Mouse (Mus musculus): ENCODE data around the gene Bcl11b. TPM values are rescaled to one million over a fixed set of nuclear protein-coding genes. Genes with fewer than 3 reads are reported as not detected.
A peak's percentile ranks its signal among the peaks of the same experiment; 100 is the strongest.

Gene Bcl11b
- polyA plus RNA-seq, 1 experiment from 2014 or later = 33.7 TPM

DNA sequence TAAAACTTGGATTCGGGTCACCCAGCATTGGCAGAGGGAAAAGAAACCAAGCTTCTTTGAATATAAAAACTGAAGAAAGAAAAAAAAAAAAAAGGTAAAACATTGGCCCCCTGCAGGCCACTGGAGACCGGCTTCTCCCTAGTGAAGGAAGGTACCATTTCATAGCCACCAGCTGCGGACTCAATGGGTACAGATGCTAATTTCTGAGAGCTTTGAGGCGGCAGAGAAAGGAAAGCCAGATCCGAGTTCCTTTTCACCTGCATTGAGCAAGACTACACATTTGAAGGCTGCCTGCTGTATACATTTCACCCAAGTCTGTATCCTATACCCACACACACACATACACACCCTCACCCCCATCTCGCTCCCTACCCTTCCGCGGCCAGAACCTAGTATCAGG is 26.3 kb downstream of the Bcl11b start:
- no peak for ATAC-seq (replicated peaks)
- 25% methylated on average over 8 of the region's 8 CpGs for WGBS
- no peaks in the 10 kb centered on the region for H3K36me3 ChIP-seq (replicated peaks)
- peak overlapping the region; percentile 66 for H3K27ac ChIP-seq
- H3K9me3 ChIP-seq = no peaks in the 10 kb centered on the region
- H3K4me1 ChIP-seq = peaks cover 93% of the 10 kb centered on the region
- peak overlapping the region; percentile 47 for H3K4me2 ChIP-seq
- 0 out of 2 replicates have a peak, but pooled peaks cover 3% of the 10 kb centered on the region for H3K27me3 ChIP-seq (replicated peaks)
- peak overlapping the region; percentile 22; the same call in 1 of the 2 replicates for H3K4me3 ChIP-seq
- peak overlapping the region; percentile 25; the same call in 1 of the 2 replicates for H3K9ac ChIP-seq

DNA sequence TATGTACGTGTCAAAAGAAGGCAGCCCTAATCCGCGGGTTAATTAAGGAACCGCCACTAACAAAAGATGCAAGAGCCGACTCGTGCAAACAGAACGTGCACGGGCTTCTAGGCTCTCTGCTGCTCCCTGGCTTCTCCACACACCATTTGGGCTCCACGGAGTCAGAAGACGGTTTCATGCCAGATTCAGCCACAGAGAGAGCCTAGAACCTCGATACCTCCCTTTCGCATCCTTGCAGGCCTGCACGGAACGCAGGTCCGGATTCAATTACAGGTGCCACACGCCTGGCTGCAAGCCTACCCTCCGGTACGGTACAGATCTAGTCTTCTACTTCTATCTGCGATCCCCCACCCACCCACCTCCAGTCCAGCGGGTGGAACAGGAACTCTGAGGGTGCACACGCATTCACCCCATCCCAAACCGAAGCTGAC is 26.8 kb downstream of the Bcl11b start:
- no peaks in the 10 kb centered on the region for H3K9me3 ChIP-seq
- peak overlapping the region; percentile 47 for H3K4me2 ChIP-seq
- H3K9ac ChIP-seq = peak overlapping the region; percentile 25
- H3K36me3 ChIP-seq (replicated peaks) = no peaks in the 10 kb centered on the region
- peak overlapping the region; percentile 66 for H3K27ac ChIP-seq
- 0 out of 2 replicates have a peak, but pooled peaks cover 3% of the 10 kb centered on the region for H3K27me3 ChIP-seq (replicated peaks)
- ATAC-seq (replicated peaks) = no peak
- peak overlapping the region; percentile 22 for H3K4me3 ChIP-seq
- H3K4me1 ChIP-seq = peaks cover 95% of the 10 kb centered on the region
- 10% methylated on average over 22 of the region's 22 CpGs for WGBS

DNA sequence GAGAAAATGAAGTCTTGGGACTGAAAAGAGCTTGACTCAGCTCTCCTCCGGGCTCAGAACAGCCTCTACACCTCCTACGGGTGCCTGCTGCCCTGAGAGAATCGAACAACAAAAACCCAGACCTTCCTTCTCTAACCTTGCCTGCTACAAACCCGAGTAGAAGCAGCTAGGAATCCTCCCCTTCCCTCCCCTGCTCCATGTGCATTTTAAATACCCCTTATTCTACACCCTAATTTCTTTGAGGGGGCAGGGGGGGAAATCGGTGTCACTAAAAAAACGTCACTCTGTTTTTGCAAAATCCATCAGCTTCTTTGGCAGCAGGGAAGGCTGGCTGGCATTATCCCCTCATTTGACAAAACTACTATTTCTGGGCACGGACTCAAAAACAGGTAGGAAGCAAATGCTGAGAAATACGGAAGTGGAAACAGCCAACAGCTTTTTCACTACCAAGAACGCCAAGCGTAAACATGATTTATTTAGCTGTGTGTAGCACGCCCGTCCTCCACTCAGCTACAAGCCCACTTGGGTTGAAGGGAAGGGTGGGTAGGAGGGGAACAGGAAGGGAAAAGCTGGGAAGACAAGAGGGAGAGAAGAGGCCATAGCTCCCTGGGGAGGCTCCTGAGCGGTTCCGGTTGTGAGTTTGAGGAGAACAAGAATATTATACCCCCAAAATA is 27.4 kb downstream of the Bcl11b start:
- ATAC-seq (replicated peaks) = no peak
- no peaks in the 10 kb centered on the region for H3K36me3 ChIP-seq (replicated peaks)

DNA sequence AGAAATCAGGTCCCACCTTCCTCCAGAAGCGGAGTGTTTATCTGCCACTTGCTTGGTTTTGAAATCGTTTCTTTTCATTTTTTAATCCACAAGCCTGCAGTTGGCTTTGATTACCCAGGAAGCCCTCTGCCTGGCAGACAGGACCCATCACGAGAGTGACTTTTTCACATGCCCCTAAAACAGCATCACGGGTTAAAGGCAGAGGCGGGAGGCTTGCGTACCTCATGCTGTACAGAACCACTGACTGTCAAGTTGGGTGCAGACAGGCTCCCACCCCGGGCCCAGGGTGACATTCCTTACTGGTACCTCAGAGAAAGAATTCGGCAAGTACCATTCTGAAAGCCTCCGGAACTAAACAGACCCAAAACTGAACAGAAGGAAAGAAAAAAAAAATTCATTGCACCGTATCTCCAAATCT is 27.9 kb downstream of the Bcl11b start:
- H3K9me3 ChIP-seq = no peaks in the 10 kb centered on the region
- no peak for ATAC-seq (replicated peaks)
- WGBS = 55% methylated on average over 10 of the region's 10 CpGs
- no peaks in the 10 kb centered on the region for H3K36me3 ChIP-seq (replicated peaks)
- peak overlapping the region; percentile 66 for H3K27ac ChIP-seq
- H3K4me2 ChIP-seq = peak overlapping the region; percentile 47
- peaks cover 93% of the 10 kb centered on the region for H3K4me1 ChIP-seq
- H3K27me3 ChIP-seq (replicated peaks) = 0 out of 2 replicates have a peak, but pooled peaks cover 3% of the 10 kb centered on the region
- no peak overlapping the region for H3K9ac ChIP-seq
- H3K4me3 ChIP-seq = no peak overlapping the region

More for the DNA sequence above, 27.4 kb downstream of the Bcl11b start:
- H3K27ac ChIP-seq = peak overlapping the region; percentile 66
- H3K4me3 ChIP-seq = peak overlapping the region; percentile 22
- H3K27me3 ChIP-seq (replicated peaks) = 0 out of 2 replicates have a peak, but pooled peaks cover 3% of the 10 kb centered on the region
- peak overlapping the region; percentile 25 for H3K9ac ChIP-seq
- WGBS = 13% methylated on average over 14 of the region's 14 CpGs
- H3K4me1 ChIP-seq = peaks cover 95% of the 10 kb centered on the region
- H3K9me3 ChIP-seq = no peaks in the 10 kb centered on the region
- peak overlapping the region; percentile 47 for H3K4me2 ChIP-seq

- Histone ChIP-seq H3K9me3 (no peaks in the 10 kb centered on the region), H3K4me2 (no peak overlapping the region), H3K4me3 (no peak overlapping the region), H3K36me3 (replicated peaks) (no peaks in the 10 kb centered on the region), H3K9ac (no peak overlapping the region), H3K4me1 (peaks cover 89% of the 10 kb centered on the region), H3K27me3 (replicated peaks) (0 out of 2 replicates have a peak, but pooled peaks cover 2% of the 10 kb centered on the region), H3K27ac (no peak overlapping the region)
- no peak for ATAC-seq (replicated peaks)
- WGBS = 35% methylated on average over 11 of the region's 11 CpGs
These were observed 28.9 kb downstream of the Bcl11b start for GRCm38 (mm10) chr12:107974504-107974903.

DNA sequence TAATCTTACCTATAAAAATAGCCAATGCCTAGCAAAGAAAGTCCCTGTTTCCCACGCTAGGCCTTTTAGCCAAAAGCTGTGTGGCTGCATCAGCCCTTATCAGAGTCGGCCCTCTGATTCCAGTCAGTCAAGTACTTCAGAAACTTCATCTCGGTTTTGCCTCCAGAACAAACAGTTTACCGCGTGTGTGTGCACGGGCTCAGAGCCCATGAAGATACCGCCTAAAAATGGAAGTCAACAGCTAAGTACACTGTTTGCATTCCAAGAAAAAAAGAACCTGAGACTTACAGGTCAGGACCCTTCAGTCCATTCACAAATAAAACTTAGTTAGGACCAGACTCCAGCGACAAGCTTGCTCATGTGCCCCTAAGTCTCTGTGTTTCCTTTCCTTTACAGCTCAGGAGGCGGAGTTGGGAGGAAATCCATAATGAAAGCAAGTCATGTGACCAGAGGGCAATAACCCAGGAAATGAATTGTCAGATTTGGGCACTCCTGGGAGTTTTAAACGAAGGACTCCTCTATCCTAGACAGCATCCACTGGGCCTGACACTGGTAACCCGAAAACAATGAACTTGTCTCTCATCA is 29.8 kb downstream of the Bcl11b start:
- Histone ChIP-seq H3K27me3 (replicated peaks) (no peaks in the 10 kb centered on the region), H3K4me2 (no peak overlapping the region), H3K27ac (no peak overlapping the region), H3K9ac (no peak overlapping the region), H3K4me3 (no peak overlapping the region), H3K4me1 (peaks cover 87% of the 10 kb centered on the region), H3K9me3 (no peaks in the 10 kb centered on the region), H3K36me3 (replicated peaks) (no peaks in the 10 kb centered on the region)
- WGBS = 52% methylated on average over 11 of the region's 11 CpGs
- no peak for ATAC-seq (replicated peaks)

GRCm38 (mm10) chr12:107971081-107971780 is 32.2 kb downstream of the Bcl11b start:
- no peak overlapping the region for H3K9ac ChIP-seq
- peaks cover 65% of the 10 kb centered on the region for H3K4me1 ChIP-seq

GRCm38 (mm10) chr12:107970637-107971036 is 32.8 kb downstream of the Bcl11b start:
- Histone ChIP-seq H3K4me1 (peaks cover 59% of the 10 kb centered on the region), H3K4me2 (peak overlapping the region; percentile 37; the same call in 1 of the 2 replicates), H3K4me3 (no peak overlapping the region), H3K9ac (no peak overlapping the region), H3K27me3 (replicated peaks) (no peaks in the 10 kb centered on the region), H3K27ac (peak overlapping the region; percentile 80), H3K36me3 (replicated peaks) (no peaks in the 10 kb centered on the region), H3K9me3 (no peaks in the 10 kb centered on the region)
- WGBS = 29% methylated on average over 12 of the region's 12 CpGs
- peak; percentile 44; the same call in 1 of the 2 replicates for ATAC-seq (replicated peaks)

More at GRCm38 (mm10) chr12:107971081-107971780, 32.2 kb downstream of the Bcl11b start:
- Histone ChIP-seq H3K36me3 (replicated peaks) (no peaks in the 10 kb centered on the region), H3K9me3 (no peaks in the 10 kb centered on the region), H3K4me2 (peak overlapping the region; percentile 17), H3K27me3 (replicated peaks) (no peaks in the 10 kb centered on the region), H3K4me3 (no peak overlapping the region), H3K27ac (peak overlapping the region; percentile 80)
- no peak for ATAC-seq (replicated peaks)
- 61% methylated on average over 12 of the region's 12 CpGs for WGBS

- peak; percentile 51; the same call in 1 of the 2 replicates for ATAC-seq (replicated peaks)
These were observed 33.5 kb downstream of the Bcl11b start for GRCm38 (mm10) chr12:107969841-107970371.

DNA sequence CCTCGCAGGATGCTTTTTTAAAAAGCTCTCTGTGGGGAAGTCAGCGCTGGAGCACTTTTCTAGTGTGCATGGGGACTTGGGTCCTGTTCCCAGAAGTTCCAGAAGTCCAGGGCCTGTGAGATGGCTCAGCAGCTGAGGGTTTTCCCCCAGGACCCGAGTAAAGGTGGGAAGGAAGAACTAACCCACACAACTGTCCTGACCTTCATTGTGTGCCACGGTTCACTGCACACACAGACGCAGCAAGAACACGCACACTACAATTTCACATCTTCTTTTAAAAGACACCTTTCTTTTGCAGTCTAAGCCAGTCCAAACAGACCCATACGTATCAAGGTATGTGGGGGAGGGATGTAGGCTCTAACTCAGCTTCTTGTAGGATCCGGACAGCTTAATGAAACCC is 34.3 kb downstream of the Bcl11b start:
- peak overlapping the region; percentile 37; the same call in 1 of the 2 replicates for H3K4me2 ChIP-seq
- no peaks in the 10 kb centered on the region for H3K36me3 ChIP-seq (replicated peaks)
- WGBS = 74% methylated on average over 8 of the region's 8 CpGs

More at GRCm38 (mm10) chr12:107969841-107970371, 33.5 kb downstream of the Bcl11b start:
- H3K4me3 ChIP-seq = no peak overlapping the region; the same call in 1 of the 2 replicates
- no peak overlapping the region for H3K9ac ChIP-seq
- no peaks in the 10 kb centered on the region for H3K9me3 ChIP-seq
- H3K27ac ChIP-seq = peak overlapping the region; percentile 78
- peaks cover 52% of the 10 kb centered on the region for H3K4me1 ChIP-seq
- peak overlapping the region; percentile 37 for H3K4me2 ChIP-seq
- no peaks in the 10 kb centered on the region for H3K27me3 ChIP-seq (replicated peaks)
- 28% methylated on average over 18 of the region's 18 CpGs for WGBS
- no peaks in the 10 kb centered on the region for H3K36me3 ChIP-seq (replicated peaks)

GRCm38 (mm10) chr12:107968331-107968730 is 35.1 kb downstream of the Bcl11b start:
- Histone ChIP-seq H3K4me1 (peaks cover 47% of the 10 kb centered on the region), H3K4me3 (no peak overlapping the region), H3K4me2 (no peak overlapping the region), H3K9ac (no peak overlapping the region), H3K9me3 (no peaks in the 10 kb centered on the region), H3K27me3 (replicated peaks) (no peaks in the 10 kb centered on the region), H3K27ac (no peak overlapping the region), H3K36me3 (replicated peaks) (no peaks in the 10 kb centered on the region)
- no peak for ATAC-seq (replicated peaks)
- WGBS = 82% methylated on average over 3 of the region's 3 CpGs

More for the DNA sequence above, 34.3 kb downstream of the Bcl11b start:
- H3K9me3 ChIP-seq = no peaks in the 10 kb centered on the region
- ATAC-seq (replicated peaks) = no peak
- no peaks in the 10 kb centered on the region for H3K27me3 ChIP-seq (replicated peaks)
- peak overlapping the region; percentile 78; the same call in 1 of the 2 replicates for H3K27ac ChIP-seq
- peaks cover 47% of the 10 kb centered on the region for H3K4me1 ChIP-seq
- no peak overlapping the region for H3K9ac ChIP-seq
- H3K4me3 ChIP-seq = no peak overlapping the region

DNA sequence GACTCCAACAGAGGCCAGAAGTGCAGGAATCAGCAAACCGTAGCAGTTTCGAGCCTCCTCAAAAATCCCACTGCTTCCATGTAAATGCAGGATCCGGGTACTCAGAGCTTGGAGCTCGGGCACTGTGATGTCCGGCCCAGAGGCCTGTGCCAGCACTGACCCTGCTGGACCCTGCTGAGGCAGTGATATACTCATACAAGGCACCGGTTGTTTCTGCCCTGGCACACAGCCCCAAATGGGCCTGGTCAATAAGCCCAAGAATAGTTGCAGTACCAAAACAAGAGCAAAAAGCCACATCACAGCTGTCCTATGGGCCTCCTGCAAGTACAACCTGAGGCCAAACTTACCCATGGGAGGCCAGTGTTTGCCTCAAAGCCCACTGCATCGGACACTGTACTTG is 36.4 kb downstream of the Bcl11b start:
- Histone ChIP-seq H3K9ac (no peak overlapping the region), H3K36me3 (replicated peaks) (no peaks in the 10 kb centered on the region), H3K9me3 (no peaks in the 10 kb centered on the region), H3K4me3 (no peak overlapping the region), H3K4me1 (peaks cover 42% of the 10 kb centered on the region), H3K27ac (no peak overlapping the region), H3K27me3 (replicated peaks) (no peaks in the 10 kb centered on the region), H3K4me2 (no peak overlapping the region)
- ATAC-seq (replicated peaks) = no peak
- WGBS = 79% methylated on average over 7 of the region's 7 CpGs
